Mouse (Mus musculus) forelimb bud, embryonic 11.5 days (tissue): ENCODE measurements around the gene Stk40.

Experiments used
- DNase-seq: peaks from one replicate; pipeline ENCODE4 v3.0.0-alpha.2; 2012; ENCODE audit warnings: low read depth, low spot score

The Stk40 gene

DNA sequence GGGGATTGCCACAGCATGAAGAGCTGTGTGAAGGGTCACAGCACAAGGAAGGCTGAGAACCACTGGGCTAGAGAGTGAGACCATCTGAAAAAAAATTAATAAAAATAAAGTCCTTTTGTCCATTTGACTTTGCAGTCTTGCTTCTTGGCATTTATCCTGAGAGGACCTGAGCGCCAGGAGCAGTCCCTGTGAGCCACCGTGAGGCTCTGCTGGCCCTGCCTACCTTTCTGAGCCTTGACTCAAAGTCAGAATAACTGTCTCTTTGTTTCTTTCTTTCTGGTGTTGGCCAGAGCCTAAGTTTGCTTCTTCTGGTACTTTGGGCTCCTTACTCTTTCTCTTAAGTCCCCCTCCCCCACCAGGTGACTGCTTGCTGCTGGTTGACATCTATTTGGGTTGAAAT is 16.7 kb downstream of the Stk40 start:
- DNase-seq, result no peak

- no peak for DNase-seq
Measured at GRCm38 (mm10) chr4:126123309-126124040, 19.7 kb downstream of the Stk40 start.

DNA sequence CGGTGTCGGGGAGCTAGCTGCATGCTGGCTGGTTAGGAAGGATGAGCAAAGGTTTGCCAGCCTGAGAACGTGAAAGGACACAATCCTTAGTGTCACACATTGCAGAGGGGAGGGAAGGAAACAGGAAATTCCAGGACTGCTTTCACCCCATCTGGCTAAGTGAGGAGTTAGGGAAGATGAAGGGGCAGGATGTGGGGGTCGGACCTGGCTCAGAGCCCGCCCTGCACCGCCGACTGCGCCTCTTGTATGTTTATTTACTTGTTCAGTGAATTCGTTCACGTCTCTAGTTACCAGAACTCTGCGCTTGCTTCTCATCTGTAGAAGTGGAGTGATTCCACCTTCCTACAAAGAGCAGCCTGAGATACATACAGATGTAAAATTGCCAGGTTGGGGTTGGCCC is 26.7 kb downstream of the Stk40 start:
- no peak for DNase-seq

GRCm38 (mm10) chr4:126131290-126132121 is 27.7 kb downstream of the Stk40 start:
- DNase-seq, result peak; percentile 52

DNA sequence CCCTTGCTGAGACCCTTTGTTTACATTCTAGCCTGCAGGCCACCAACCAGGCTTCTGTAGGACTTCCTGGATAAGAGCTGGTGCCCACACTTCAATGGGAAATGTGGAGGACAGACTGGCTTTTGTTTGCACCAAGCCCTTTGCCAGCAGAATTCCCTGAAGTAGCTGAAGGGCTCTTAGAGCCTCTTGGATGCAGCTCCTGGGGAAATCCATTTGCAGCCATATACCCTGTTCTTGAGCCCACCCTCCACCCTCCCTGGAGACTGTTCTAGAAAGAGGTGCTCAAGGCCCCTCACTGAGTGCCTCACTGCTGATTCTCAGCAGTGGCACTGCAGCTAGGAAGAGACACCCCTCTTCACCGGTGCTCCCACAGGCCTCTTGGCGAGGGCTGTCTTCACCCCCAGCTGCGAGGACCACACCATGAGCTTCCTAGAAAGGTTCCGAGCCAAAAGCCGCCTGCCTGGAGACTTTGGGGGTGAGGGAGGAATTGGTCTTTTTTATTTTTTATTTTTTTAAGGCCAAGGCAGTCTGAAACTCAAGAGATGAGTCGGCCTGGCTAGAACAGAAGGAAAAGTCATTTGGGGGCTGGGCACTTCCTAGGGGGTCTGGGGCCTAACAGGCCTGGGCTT is 29.0 kb downstream of the Stk40 start:
- DNase-seq, result no peak

- no peak for DNase-seq
Measured at GRCm38 (mm10) chr4:126134236-126134635, 30.5 kb downstream of the Stk40 start.

DNA sequence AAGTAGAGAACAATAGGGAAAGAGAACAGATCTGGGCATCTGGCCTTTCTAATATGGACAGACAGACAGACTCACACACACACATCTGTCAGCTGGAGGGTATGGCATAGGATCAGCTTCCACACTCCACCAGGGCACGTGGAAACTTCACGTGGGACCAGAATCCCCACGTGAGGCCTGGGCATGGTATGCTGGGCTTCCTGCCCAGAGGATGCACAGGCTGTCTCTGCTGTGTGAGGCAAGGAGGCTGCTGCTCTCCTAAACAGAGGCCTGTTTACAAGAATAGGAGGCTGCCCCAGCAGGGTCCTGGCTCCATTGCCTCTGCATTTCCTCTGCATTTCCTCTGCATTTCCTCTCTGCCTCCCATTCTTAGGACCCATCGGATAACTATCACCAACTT is 30.9 kb downstream of the Stk40 start:
- DNase-seq, result no peak

- DNase-seq, result no peak
Measured at GRCm38 (mm10) chr4:126137773-126138172, 34.0 kb downstream of the Stk40 start.

GRCm38 (mm10) chr4:126141021-126141420 is 37.3 kb downstream of the Stk40 start:
- no peak for DNase-seq

DNA sequence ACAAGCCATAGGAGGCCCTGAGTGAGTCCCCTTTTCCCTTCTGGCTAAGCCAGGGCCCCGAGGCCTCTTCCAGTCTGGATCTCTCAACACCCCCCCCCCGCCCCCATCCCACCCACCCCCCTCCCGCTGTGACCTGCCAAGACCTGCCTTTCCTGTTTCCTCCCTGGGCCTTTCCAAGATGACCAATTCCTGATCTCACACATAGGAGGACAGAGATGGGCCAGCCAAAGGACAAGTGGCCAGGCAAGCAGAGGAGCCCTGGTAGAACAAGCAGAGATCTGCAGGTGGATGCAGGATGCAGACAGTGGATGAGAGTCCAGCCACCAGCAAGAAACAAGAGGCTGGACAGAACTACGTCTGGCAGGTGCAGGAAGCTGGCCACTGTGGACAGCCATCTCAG is 41.6 kb downstream of the Stk40 start:
- no peak for DNase-seq

DNA sequence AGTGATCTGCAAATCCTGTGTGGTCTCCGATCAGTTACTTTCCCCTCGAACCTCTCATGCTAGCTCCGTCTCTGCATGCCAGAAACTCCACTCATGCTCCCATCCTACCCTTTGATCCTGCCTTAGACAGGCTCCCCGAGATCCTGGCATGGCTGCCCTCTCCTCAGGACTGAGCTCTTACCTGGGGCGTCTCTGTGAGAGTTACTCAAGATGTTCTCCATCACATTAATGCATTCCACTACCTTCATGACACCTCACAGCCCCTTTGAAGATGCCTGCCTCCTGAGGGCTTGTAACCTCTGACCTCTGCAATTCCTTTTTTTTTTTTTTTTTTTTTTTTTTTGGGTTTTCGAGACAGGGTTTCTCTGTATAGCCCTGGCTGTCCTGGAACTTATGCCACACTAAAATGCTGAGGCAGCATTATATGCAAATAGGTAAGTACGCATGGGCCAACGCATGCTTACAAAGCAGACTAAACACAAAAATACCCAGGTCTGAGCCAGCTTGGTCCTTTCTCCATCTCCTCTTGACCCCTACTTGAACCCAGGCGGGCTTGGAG is 43.3 kb downstream of the Stk40 start:
- peak; percentile 38 for DNase-seq

- peak; percentile 92 for DNase-seq
Measured at GRCm38 (mm10) chr4:126147533-126148160, 43.9 kb downstream of the Stk40 start, which contains the start of gene Eva1b. Gene Eva1b (plus strand): TSS chr4:126147744.

DNA sequence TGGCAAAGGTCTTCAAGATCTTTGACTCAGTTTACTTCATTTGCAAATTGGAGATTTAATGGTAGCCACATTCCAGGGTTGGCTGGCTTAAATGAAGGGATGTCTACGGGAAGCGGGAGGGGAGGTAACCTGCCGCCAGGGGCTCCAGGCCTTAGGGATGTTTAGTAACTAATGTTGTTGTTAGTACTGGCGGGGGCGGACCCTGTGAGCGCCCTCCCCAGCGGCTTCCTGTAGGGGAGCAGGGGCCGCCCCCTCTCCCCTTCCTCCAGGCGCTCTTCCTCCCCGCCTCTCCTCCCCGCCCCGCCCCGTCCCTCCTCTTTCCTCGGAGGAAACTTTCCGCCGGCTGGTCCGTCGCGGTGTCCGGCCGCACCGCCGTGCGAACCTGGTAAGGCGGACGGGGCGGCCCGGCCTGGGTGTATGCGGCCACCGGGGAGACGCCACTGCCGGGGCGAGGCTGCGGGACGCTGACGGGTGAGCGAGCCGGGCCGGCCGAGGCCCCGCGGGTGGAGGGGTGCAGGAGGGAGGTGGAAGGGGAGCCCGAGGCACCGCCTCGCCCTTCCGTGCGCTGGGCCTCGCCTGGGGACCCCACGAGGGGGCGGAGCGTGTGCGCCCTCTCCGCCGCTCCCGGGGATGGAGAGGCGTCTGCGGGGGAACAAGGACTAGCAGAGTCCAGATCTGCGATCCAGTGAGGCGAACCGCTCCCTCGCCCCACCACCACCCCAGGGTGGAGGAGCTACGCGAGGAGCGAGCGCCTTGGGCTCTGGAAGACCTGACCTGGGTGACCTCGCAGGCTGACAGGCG is 44.6 kb downstream of the Stk40 start:
- DNase-seq, result peak; percentile 36

GRCm38 (mm10) chr4:126149041-126149676 is 45.4 kb downstream of the Stk40 start:
- no peak for DNase-seq

DNA sequence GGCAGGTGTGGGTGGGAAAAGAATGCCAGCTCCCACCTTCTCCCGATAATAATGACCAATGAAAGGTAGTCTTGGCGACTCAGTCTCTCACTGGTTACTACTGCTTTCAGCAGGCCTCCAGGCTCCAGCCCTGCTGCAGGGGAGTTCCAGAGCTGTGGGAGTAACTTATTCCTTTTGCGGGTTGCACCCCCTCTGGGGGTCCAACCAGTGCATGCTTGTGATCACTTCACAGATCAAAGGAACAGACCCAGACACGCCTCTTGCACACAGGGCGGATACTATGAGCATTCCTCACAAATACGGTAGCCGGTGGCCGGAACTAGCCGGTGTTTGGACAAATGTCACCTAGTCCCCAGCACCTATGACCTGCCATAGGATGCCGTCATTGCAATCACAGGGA is 46.0 kb downstream of the Stk40 start:
- peak; percentile 55 for DNase-seq

DNA sequence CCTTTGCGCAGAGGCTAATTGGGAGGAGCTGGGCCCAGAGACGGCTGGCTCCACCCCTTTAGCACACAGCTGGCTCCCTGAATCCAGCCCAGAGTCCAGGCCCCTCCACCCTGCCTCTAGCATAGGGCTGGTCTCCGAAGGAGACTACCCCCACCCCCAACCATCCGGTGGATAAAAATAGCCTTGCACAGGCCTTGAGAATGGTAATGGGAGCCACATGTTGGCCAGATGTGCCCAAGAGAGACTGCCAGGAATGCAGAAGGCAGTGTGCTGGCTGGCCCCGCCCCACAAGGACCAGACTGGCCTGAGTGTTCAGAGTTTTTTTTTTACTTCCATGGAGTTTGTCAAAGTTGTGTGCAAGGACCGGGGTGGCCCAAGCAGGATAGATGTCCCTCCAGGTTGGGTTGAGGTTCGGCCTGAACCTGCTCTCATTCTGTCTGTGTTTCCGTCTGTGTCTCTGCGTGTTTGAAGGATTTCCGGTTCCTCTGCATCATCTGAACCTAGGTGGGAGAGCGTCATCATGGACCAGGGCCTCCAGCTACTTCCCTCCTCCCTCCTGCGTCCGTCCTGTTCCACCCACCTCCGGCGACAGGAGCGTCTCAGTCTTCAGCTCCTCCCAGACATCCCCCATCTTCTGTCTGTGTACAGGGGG is 46.7 kb downstream of the Stk40 start:
- DNase-seq, result peak; percentile 99

DNA sequence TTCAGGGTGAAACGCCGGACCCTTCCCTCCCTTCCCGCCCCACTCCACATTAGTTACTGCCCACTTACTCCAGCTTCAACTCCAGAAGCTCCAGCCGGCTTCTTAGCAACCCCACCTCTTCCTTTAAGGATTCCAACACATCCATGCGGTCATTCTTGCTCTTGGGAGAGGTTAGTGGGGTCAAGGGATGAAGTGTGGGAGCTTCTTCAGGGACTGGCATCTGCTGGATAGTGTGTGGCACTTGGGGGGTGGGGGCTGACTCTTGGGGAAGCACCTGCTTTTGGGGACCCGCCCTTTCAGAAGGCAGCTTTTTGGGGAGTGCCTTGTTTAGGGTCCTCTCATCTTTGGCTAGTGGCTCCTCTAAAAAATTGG is 47.2 kb downstream of the Stk40 start:
- DNase-seq, result no peak

- no peak for DNase-seq
Measured at GRCm38 (mm10) chr4:126151701-126152440, 48.1 kb downstream of the Stk40 start.

DNA sequence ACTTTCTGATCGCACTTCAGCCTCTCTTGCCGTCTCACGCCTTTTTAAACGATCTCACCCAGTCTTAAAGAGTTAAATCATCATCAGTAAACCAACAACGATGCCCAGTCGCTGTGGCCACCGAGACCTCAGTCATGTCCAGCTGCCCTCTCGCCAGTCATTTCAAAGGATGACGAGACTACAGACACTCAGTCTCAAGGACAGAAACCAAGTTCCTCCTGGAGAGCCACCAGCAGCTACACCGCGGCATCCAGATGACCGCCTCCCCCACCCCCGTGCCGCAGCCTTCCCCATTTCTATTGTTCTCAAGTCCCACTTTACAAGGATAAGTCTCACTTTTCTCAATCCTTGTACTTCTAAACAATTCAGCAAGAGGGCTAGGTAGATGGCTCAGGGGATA is 49.1 kb downstream of the Stk40 start:
- DNase-seq, result no peak
